Mouse (Mus musculus) neural tube, embryonic 11.5 days (tissue): ENCODE measurements around the gene BC024978. TPM values are rescaled to one million over a fixed set of nuclear protein-coding genes. Genes with fewer than 3 reads are reported as not detected.

Experiments
- ATAC-seq: fragments of 200-750 bp; cut with Nextera tagmentation; 2 replicates; pipeline ENCODE4 v1.8.0; 2017; ENCODE audit warnings: moderate number of reproducible peaks, mild to moderate bottlenecking, moderate TSS enrichment, moderate library complexity; ENCODE audit not compliant: insufficient read depth, low FRiP score, low TSS enrichment
- DNase-seq: peaks from one replicate; pipeline ENCODE4 v3.0.0-alpha.2; 2015; ENCODE audit warnings: low spot score
- H3K27ac ChIP-seq: fragments of 300-500 bp; sonication (generic); 2 replicates; pipeline ENCODE4 v1.5.1; 2014; ENCODE audit warnings: low read depth, mild to moderate bottlenecking, low read length
- H3K27me3 ChIP-seq: fragments of 300-500 bp; sonication (generic); 2 replicates; pipeline ENCODE4 v1.6.1; 2014; ENCODE audit warnings: mild to moderate bottlenecking, low read length, mixed read lengths; ENCODE audit not compliant: control insufficient read depth, insufficient read depth
- H3K36me3 ChIP-seq: fragments of 300-500 bp; sonication (generic); 2 replicates; pipeline ENCODE4 v1.6.1; 2014; ENCODE audit warnings: mild to moderate bottlenecking, low read length, moderate library complexity, mixed read lengths; ENCODE audit not compliant: control insufficient read depth, insufficient read depth
- H3K4me1 ChIP-seq: fragments of 300-500 bp; sonication (generic); 2 replicates; pipeline ENCODE4 v1.6.1; 2014; ENCODE audit warnings: low read length, mixed read lengths; ENCODE audit not compliant: control insufficient read depth, insufficient read depth
- H3K4me2 ChIP-seq: fragments of 300-500 bp; sonication (generic); 2 replicates; pipeline ENCODE4 v1.6.1; 2014; ENCODE audit warnings: low read depth, mild to moderate bottlenecking, moderate library complexity
- H3K4me3 ChIP-seq: fragments of 300-500 bp; sonication (generic); 2 replicates; pipeline ENCODE4 v1.5.1; 2014; ENCODE audit warnings: low read depth, low read length
- H3K9ac ChIP-seq: fragments of 300-500 bp; sonication (generic); 2 replicates; pipeline ENCODE4 v1.6.1; 2014; ENCODE audit warnings: mild to moderate bottlenecking, low read length
- H3K9me3 ChIP-seq: fragments of 300-500 bp; sonication (generic); 2 replicates; pipeline ENCODE4 v1.6.1; 2016; ENCODE audit warnings: low read length; ENCODE audit not compliant: control insufficient read depth
- WGBS: fragments of 180-500 bp; shearing (Covaris S2); extraction: QIAGEN DNeasy Blood & Tissue Kit; methylation state at CpG from one replicate; pipeline ENCODE4 v1.1.7; 2014; 5-methylcytosine and 5-hydroxymethylcytosine counted together
- polyA plus RNA-seq: library from polyadenylated mRNA; unstranded; fragments of >200 nt; fragmentation: Nextera tagmentation; extraction: Ambion mirVana; gene quantifications from 2 replicates; pipeline ENCODE4 v1.2.1, GENCODE M21; 2014

The BC024978 gene
- polyA plus RNA-seq, 1 experiment from 2014 or later = 4.4 TPM

DNA sequence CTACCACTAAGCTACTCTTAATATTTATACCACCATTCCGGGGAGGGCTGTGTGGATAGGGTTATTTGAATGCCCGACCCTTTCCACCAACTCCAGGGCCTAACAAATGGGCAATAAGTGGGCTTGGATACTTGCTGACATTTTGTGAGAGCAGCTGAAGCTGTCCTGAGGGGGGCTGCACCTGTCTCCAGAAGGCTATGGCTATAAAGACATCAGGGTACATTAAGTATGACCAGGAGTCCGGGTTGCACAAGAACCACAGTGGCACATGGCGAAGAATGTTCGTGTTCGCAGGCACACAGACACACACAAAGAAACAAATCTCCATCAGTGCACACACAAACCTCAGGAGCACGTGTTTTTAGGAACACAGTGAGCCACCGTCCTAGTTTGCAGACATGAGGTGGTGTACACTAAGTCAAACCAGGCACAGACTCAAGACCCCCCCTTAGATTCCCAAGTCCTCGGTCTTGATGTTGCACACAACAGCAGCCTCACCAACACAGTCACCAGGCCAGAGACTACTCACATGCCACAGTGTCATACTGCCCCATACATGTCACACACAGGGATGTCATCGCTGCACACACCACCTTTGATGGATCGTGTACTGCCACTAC is 28.0 kb upstream of the BC024978 start:
- peak overlapping the region; percentile 63 for H3K4me2 ChIP-seq
- H3K9me3 ChIP-seq = no peaks in the 10 kb centered on the region
- peak overlapping the region; percentile 72 for H3K4me3 ChIP-seq
- H3K27ac ChIP-seq = 0 out of 2 replicates have a peak overlapping the region, but pooled peaks have one; percentile 60
- ATAC-seq (no peak), DNase-seq (no peak)
- H3K36me3 ChIP-seq = no peaks in the 10 kb centered on the region
- H3K9ac ChIP-seq = peak overlapping the region; percentile 33
- peaks cover 20% of the 10 kb centered on the region for H3K4me1 ChIP-seq
- no peaks in the 10 kb centered on the region for H3K27me3 ChIP-seq
- WGBS = 75% methylated on average over 11 of the region's 11 CpGs

DNA sequence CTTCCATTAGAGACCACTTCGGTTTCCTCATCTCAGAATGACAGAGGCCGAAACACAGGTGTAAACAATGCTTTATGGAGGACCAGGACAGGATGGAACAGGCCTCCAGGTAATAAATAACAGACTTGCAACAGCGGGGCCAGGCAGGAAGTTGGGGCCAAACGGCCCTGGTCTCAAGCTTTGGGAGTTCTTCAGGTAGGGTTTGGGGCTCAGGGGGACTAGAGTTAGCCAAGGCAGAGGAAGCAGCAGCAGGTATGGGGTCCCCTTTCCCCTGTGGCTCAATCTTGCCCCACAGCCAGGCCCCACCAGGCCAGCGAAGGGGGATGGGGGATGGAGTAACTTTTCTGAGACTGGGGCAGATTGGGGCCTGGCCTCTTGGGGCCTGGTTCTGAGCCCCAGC is 27.2 kb upstream of the BC024978 start:
- Histone ChIP-seq H3K4me1 (peaks cover 20% of the 10 kb centered on the region), H3K4me3 (no peak overlapping the region), H3K27ac (no peak overlapping the region), H3K4me2 (no peak overlapping the region), H3K36me3 (peaks cover 2% of the 10 kb centered on the region; the same call in 1 of the 2 replicates), H3K27me3 (no peaks in the 10 kb centered on the region), H3K9ac (no peak overlapping the region), H3K9me3 (no peaks in the 10 kb centered on the region)
- ATAC-seq = no peak
- WGBS = 91% methylated on average over 5 of the region's 5 CpGs
- DNase-seq = no peak

DNA sequence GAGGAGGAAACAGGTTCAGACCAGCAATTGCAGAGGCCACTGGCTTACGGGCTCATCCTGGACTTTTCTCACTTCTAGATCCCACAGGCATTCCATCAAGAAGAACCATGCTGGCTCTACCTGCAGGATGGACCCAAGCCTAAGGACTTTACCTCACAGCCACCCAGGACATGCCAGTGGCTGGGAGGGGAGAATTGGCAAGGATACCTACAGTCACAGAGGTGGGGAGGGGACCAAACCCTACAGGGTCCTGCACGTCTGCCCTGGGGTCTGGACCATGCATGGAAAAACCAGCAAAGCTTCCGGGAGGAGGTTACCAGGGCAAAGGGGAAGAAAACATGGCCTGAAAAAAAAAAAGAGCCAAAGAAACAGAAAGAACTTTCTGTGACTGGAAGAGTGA is 24.6 kb upstream of the BC024978 start:
- no peak overlapping the region for H3K27ac ChIP-seq
- 92% methylated on average over 3 of the region's 3 CpGs for WGBS
- H3K36me3 ChIP-seq = peaks cover 2% of the 10 kb centered on the region; the same call in 1 of the 2 replicates
- no peaks in the 10 kb centered on the region; the same call in 1 of the 2 replicates for H3K4me1 ChIP-seq
- ATAC-seq (no peak), DNase-seq (no peak)
- no peak overlapping the region for H3K9ac ChIP-seq
- H3K4me3 ChIP-seq = no peak overlapping the region
- no peaks in the 10 kb centered on the region for H3K27me3 ChIP-seq
- H3K4me2 ChIP-seq = no peak overlapping the region
- H3K9me3 ChIP-seq = no peaks in the 10 kb centered on the region

- Histone ChIP-seq H3K4me1 (peaks cover 5% of the 10 kb centered on the region), H3K4me3 (no peak overlapping the region), H3K4me2 (no peak overlapping the region), H3K36me3 (peaks cover 2% of the 10 kb centered on the region; the same call in 1 of the 2 replicates), H3K9ac (no peak overlapping the region), H3K27me3 (no peaks in the 10 kb centered on the region), H3K9me3 (no peaks in the 10 kb centered on the region), H3K27ac (no peak overlapping the region)
- ATAC-seq (no peak), DNase-seq (no peak)
- 95% methylated on average over 14 of the region's 15 CpGs for WGBS
Observed at GRCm38 (mm10) chr7:27174496-27174895, 21.1 kb upstream of the BC024978 start.

DNA sequence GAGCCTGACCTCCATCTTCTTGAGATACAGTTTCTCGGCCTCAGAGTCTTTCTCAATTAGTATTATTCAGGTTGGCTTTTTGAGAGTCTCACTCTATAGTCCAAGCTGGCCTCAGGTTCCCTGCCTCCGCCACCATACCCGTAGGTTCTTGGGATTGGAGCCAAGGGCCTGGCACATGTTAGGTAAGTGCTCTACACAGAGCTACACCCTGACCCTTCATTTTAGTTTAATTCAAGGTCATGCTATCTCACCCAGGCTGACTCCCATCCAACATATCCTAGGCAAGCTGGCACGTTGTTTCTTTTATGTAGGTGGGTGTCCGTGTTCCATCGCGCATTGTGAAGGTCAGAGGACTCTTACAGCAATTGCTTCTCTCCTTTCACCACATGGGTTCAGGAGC is 20.7 kb upstream of the BC024978 start:
- no peak overlapping the region for H3K4me2 ChIP-seq
- H3K36me3 ChIP-seq = peaks cover 2% of the 10 kb centered on the region; the same call in 1 of the 2 replicates
- WGBS = 96% methylated on average over 7 of the region's 7 CpGs

GRCm38 (mm10) chr7:27177942-27178323 is 17.6 kb upstream of the BC024978 start:
- ATAC-seq = no peak
- no peak for DNase-seq
- H3K4me2 ChIP-seq = peak overlapping the region; percentile 55
- 24% methylated on average over 4 of the region's 4 CpGs for WGBS
- peak overlapping the region; percentile 65 for H3K4me3 ChIP-seq
- H3K4me1 ChIP-seq = peaks cover 5% of the 10 kb centered on the region
- H3K27me3 ChIP-seq = no peaks in the 10 kb centered on the region
- peak overlapping the region; percentile 52 for H3K9ac ChIP-seq
- H3K9me3 ChIP-seq = no peaks in the 10 kb centered on the region
- peaks cover 1% of the 10 kb centered on the region; the same call in 1 of the 2 replicates for H3K36me3 ChIP-seq
- peak overlapping the region; percentile 83 for H3K27ac ChIP-seq

More for the DNA sequence above, 20.7 kb upstream of the BC024978 start:
- ATAC-seq = no peak
- no peak overlapping the region for H3K4me3 ChIP-seq
- no peak overlapping the region for H3K9ac ChIP-seq
- DNase-seq = no peak
- no peak overlapping the region for H3K27ac ChIP-seq
- no peaks in the 10 kb centered on the region for H3K27me3 ChIP-seq
- H3K4me1 ChIP-seq = peaks cover 5% of the 10 kb centered on the region
- H3K9me3 ChIP-seq = no peaks in the 10 kb centered on the region

- no peaks in the 10 kb centered on the region for H3K9me3 ChIP-seq
- H3K9ac ChIP-seq = peak within 1 kb of the TSS; percentile 52
- peaks cover 5% of the 10 kb centered on the region for H3K4me1 ChIP-seq
- H3K27ac ChIP-seq = peak within 1 kb of the TSS; percentile 83
- peak; percentile 98 for ATAC-seq
- no peaks in the 10 kb centered on the region; the same call in 1 of the 2 replicates for H3K36me3 ChIP-seq
- DNase-seq = peak; percentile 99
- peak within 1 kb of the TSS; percentile 65 for H3K4me3 ChIP-seq
- WGBS = under 1% methylated on average over 50 of the region's 53 CpGs
- peak within 1 kb of the TSS; percentile 55 for H3K4me2 ChIP-seq
- no peaks in the 10 kb centered on the region for H3K27me3 ChIP-seq
Observed at GRCm38 (mm10) chr7:27178324-27179216, 17.0 kb upstream of the BC024978 start, which contains the start of gene Rab4b. Gene Rab4b, minus strand, starts transcription at chr7:27178896.

- DNase-seq (peak; percentile 3), ATAC-seq (no peak)
- no peaks in the 10 kb centered on the region for H3K27me3 ChIP-seq
- WGBS = 47% methylated on average over 16 of the region's 16 CpGs
- H3K4me3 ChIP-seq = peak overlapping the region; percentile 65
- peaks cover 5% of the 10 kb centered on the region for H3K4me1 ChIP-seq
- H3K9ac ChIP-seq = no peak overlapping the region
- no peaks in the 10 kb centered on the region; the same call in 1 of the 2 replicates for H3K36me3 ChIP-seq
- H3K9me3 ChIP-seq = no peaks in the 10 kb centered on the region
- peak overlapping the region; percentile 43 for H3K4me2 ChIP-seq
- peak overlapping the region; percentile 83; the same call in 1 of the 2 replicates for H3K27ac ChIP-seq
Observed at GRCm38 (mm10) chr7:27179217-27179918, 16.2 kb upstream of the BC024978 start.
